Mouse (Mus musculus) embryonic facial prominence, embryonic 12.5 days (tissue): ENCODE data around the gene 1700028J19Rik. TPM values are rescaled to one million over a fixed set of nuclear protein-coding genes. Genes with fewer than 3 reads are reported as not detected.
A peak's percentile ranks its signal among the peaks of the same experiment; 100 is the strongest.
"Not testable (repeated sequence)": the region's sequence is repeated elsewhere in the genome, so short reads cannot be mapped to it uniquely, and the experiment has no call there.

ENCODE experiments used
- ATAC-seq: fragments of 200-750 bp; cut with Nextera tagmentation; 2 replicates; pipeline ENCODE4 v1.8.0; 2017; ENCODE audit not compliant: insufficient number of reproducible peaks, insufficient read depth, low FRiP score, low TSS enrichment
- H3K27ac ChIP-seq: fragments of 300-500 bp; sonication (generic); 2 replicates; pipeline ENCODE4 v1.5.1; 2016; ENCODE audit warnings: mild to moderate bottlenecking
- H3K27me3 ChIP-seq: fragments of 300-500 bp; sonication (generic); 2 replicates; pipeline ENCODE4 v1.6.1; 2016; ENCODE audit warnings: mild to moderate bottlenecking, moderate library complexity
- H3K36me3 ChIP-seq: fragments of 300-500 bp; sonication (generic); 2 replicates; pipeline ENCODE4 v1.6.1; 2016; ENCODE audit warnings: mild to moderate bottlenecking
- H3K4me1 ChIP-seq: fragments of 300-500 bp; sonication (generic); 2 replicates; pipeline ENCODE4 v1.6.1; 2016
- H3K4me2 ChIP-seq: fragments of 300-500 bp; sonication (generic); replicated peaks from 2 replicates; pipeline ENCODE4 v1.6.1; 2016; ENCODE audit warnings: mild to moderate bottlenecking, moderate library complexity
- H3K4me3 ChIP-seq: fragments of 300-500 bp; sonication (generic); 2 replicates; pipeline ENCODE4 v1.5.1; 2016; ENCODE audit warnings: mild to moderate bottlenecking
- H3K9ac ChIP-seq: fragments of 300-500 bp; sonication (generic); 2 replicates; pipeline ENCODE4 v1.6.1; 2016; ENCODE audit warnings: mild to moderate bottlenecking, moderate library complexity
- H3K9me3 ChIP-seq: fragments of 300-500 bp; sonication (generic); 2 replicates; pipeline ENCODE4 v1.6.1; 2016; ENCODE audit warnings: mild to moderate bottlenecking, moderate library complexity
- WGBS: fragments of 180-500 bp; shearing (Covaris S2); methylation state at CpG from one replicate; pipeline ENCODE4 v1.1.7; 2016; 5-methylcytosine and 5-hydroxymethylcytosine counted together
- polyA plus RNA-seq: library from polyadenylated mRNA; unstranded; fragments of >200 nt; fragmentation: Nextera tagmentation; extraction: Ambion mirVana; gene quantifications from 2 replicates; pipeline ENCODE4 v1.2.1, GENCODE M21; 2016

Gene 1700028J19Rik
- polyA plus RNA-seq, 1 experiment from 2014 or later, result 0.58 TPM

GRCm38 (mm10) chr7:44272546-44272945, 26.1 kb upstream of the 1700028J19Rik start:
- H3K36me3 ChIP-seq, result no peaks in the 10 kb centered on the region
- H3K9ac ChIP-seq, result no peak overlapping the region
- peaks cover 43% of the 10 kb centered on the region for H3K27me3 ChIP-seq
- H3K4me1 ChIP-seq, result no peaks in the 10 kb centered on the region
- H3K4me3 ChIP-seq, result no peak overlapping the region
- no peaks in the 10 kb centered on the region for H3K9me3 ChIP-seq
- no peak overlapping the region for H3K4me2 ChIP-seq
- WGBS, result 87% methylated on average over 7 of the region's 7 CpGs
- ATAC-seq, result no peak
- H3K27ac ChIP-seq, result no peak overlapping the region

GRCm38 (mm10) chr7:44271309-44271708, 24.8 kb upstream of the 1700028J19Rik start:
- Histone ChIP-seq H3K36me3 (no peaks in the 10 kb centered on the region), H3K4me2 (no peak overlapping the region)

GRCm38 (mm10) chr7:44269397-44269796, 22.9 kb upstream of the 1700028J19Rik start:
- peaks cover 39% of the 10 kb centered on the region for H3K27me3 ChIP-seq
- no peak for ATAC-seq
- WGBS, result 89% methylated on average over 2 of the region's 2 CpGs
- H3K27ac ChIP-seq, result no peak overlapping the region
- no peak overlapping the region for H3K9ac ChIP-seq
- H3K4me3 ChIP-seq, result no peak overlapping the region
- H3K4me2 ChIP-seq, result no peak overlapping the region
- H3K9me3 ChIP-seq, result no peaks in the 10 kb centered on the region
- no peaks in the 10 kb centered on the region for H3K4me1 ChIP-seq
- no peaks in the 10 kb centered on the region for H3K36me3 ChIP-seq

More at GRCm38 (mm10) chr7:44271309-44271708, 24.8 kb upstream of the 1700028J19Rik start:
- no peak for ATAC-seq
- no peaks in the 10 kb centered on the region for H3K4me1 ChIP-seq
- H3K9me3 ChIP-seq, result no peaks in the 10 kb centered on the region
- 81% methylated on average over 2 of the region's 2 CpGs for WGBS
- no peak overlapping the region for H3K27ac ChIP-seq
- no peak overlapping the region for H3K4me3 ChIP-seq
- H3K9ac ChIP-seq, result no peak overlapping the region
- H3K27me3 ChIP-seq, result peaks cover 43% of the 10 kb centered on the region

- WGBS, result 78% methylated on average over 11 of the region's 11 CpGs
- Histone ChIP-seq H3K36me3 (no peaks in the 10 kb centered on the region), H3K4me3 (no peak overlapping the region), H3K9me3 (no peaks in the 10 kb centered on the region), H3K9ac (no peak overlapping the region), H3K4me2 (no peak overlapping the region), H3K27ac (no peak overlapping the region), H3K4me1 (peaks cover 3% of the 10 kb centered on the region; the same call in 1 of the 2 replicates), H3K27me3 (peaks cover 34% of the 10 kb centered on the region)
- ATAC-seq, result no peak
These were observed 21.6 kb upstream of the 1700028J19Rik start for GRCm38 (mm10) chr7:44268117-44268516.

GRCm38 (mm10) chr7:44262791-44263643, 16.5 kb upstream of the 1700028J19Rik start:
- H3K4me3 ChIP-seq, result 0 out of 2 replicates have a peak overlapping the region, but pooled peaks have one; percentile 12
- no peaks in the 10 kb centered on the region for H3K36me3 ChIP-seq
- peaks cover 5% of the 10 kb centered on the region; the same call in 1 of the 2 replicates for H3K4me1 ChIP-seq
- H3K27ac ChIP-seq, result no peak overlapping the region
- no peaks in the 10 kb centered on the region for H3K9me3 ChIP-seq
- WGBS, result 3% methylated on average over 34 of the region's 34 CpGs
- no peak overlapping the region for H3K9ac ChIP-seq
- no peak for ATAC-seq
- H3K4me2 ChIP-seq, result peak overlapping the region; percentile 44
- peaks cover 26% of the 10 kb centered on the region for H3K27me3 ChIP-seq

GRCm38 (mm10) chr7:44261147-44261546, 14.7 kb upstream of the 1700028J19Rik start, which contains the start of gene Gm15517:
TSS of gene Gm15517 (plus strand) at chr7:44261447.
- no peak within 1 kb of the TSS for H3K9ac ChIP-seq
- no peak within 1 kb of the TSS for H3K4me2 ChIP-seq
- H3K36me3 ChIP-seq, result no peaks in the 10 kb centered on the region
- peaks cover 5% of the 10 kb centered on the region; the same call in 1 of the 2 replicates for H3K4me1 ChIP-seq
- no peak for ATAC-seq
- H3K9me3 ChIP-seq, result no peaks in the 10 kb centered on the region
- peaks cover 18% of the 10 kb centered on the region for H3K27me3 ChIP-seq
- WGBS, result 54% methylated on average over 5 of the region's 5 CpGs
- H3K27ac ChIP-seq, result no peak within 1 kb of the TSS
- no peak within 1 kb of the TSS for H3K4me3 ChIP-seq

- Histone ChIP-seq H3K4me1 (peaks cover 5% of the 10 kb centered on the region; the same call in 1 of the 2 replicates), H3K27me3 (peaks cover 18% of the 10 kb centered on the region), H3K4me3 (no peak overlapping the region), H3K36me3 (no peaks in the 10 kb centered on the region), H3K4me2 (no peak overlapping the region), H3K9me3 (no peaks in the 10 kb centered on the region), H3K9ac (no peak overlapping the region), H3K27ac (no peak overlapping the region)
- 73% methylated on average over 6 of the region's 6 CpGs for WGBS
- ATAC-seq, result no peak
These were observed 13.9 kb upstream of the 1700028J19Rik start for GRCm38 (mm10) chr7:44260410-44260809.

- 79% methylated on average over 4 of the region's 4 CpGs for WGBS
- Histone ChIP-seq H3K9ac (no peak within 1 kb of the TSS), H3K4me3 (no peak within 1 kb of the TSS), H3K9me3 (no peaks in the 10 kb centered on the region), H3K4me1 (no peaks in the 10 kb centered on the region), H3K36me3 (peaks cover 16% of the 10 kb centered on the region), H3K27me3 (peaks cover 6% of the 10 kb centered on the region; the same call in 1 of the 2 replicates), H3K27ac (no peak within 1 kb of the TSS), H3K4me2 (no peak within 1 kb of the TSS)
- no peak for ATAC-seq
These were observed 10.8 kb upstream of the 1700028J19Rik start, which contains the start of gene Acp4 for GRCm38 (mm10) chr7:44257278-44257677. TSS of gene Acp4 (minus strand) at chr7:44257378.

GRCm38 (mm10) chr7:44254930-44255329, 8.4 kb upstream of the 1700028J19Rik start:
- Histone ChIP-seq H3K4me3 (no peak overlapping the region), H3K9me3 (no peaks in the 10 kb centered on the region), H3K27me3 (no peaks in the 10 kb centered on the region), H3K4me2 (no peak overlapping the region), H3K9ac (no peak overlapping the region), H3K36me3 (peaks cover 36% of the 10 kb centered on the region), H3K4me1 (0 out of 2 replicates have a peak, but pooled peaks cover under 1% of the 10 kb centered on the region), H3K27ac (0 out of 2 replicates have a peak overlapping the region, but pooled peaks have one; percentile 50)
- 84% methylated on average over 6 of the region's 6 CpGs for WGBS
- ATAC-seq, result no peak

GRCm38 (mm10) chr7:44253023-44253616, 6.6 kb upstream of the 1700028J19Rik start:
- Histone ChIP-seq H3K4me3 (no peak overlapping the region), H3K9ac (no peak overlapping the region), H3K4me2 (no peak overlapping the region), H3K9me3 (no peaks in the 10 kb centered on the region), H3K27ac (no peak overlapping the region), H3K4me1 (peaks cover 11% of the 10 kb centered on the region), H3K27me3 (no peaks in the 10 kb centered on the region), H3K36me3 (peaks cover 51% of the 10 kb centered on the region)
- no peak for ATAC-seq
- WGBS, result 64% methylated on average over 15 of the region's 15 CpGs

GRCm38 (mm10) chr7:44250732-44251275, 4.3 kb upstream of the 1700028J19Rik start:
- H3K27ac ChIP-seq, H3K9ac ChIP-seq, H3K4me2 ChIP-seq, H3K27me3 ChIP-seq, ATAC-seq, H3K4me3 ChIP-seq, H3K9me3 ChIP-seq: not testable (repeated sequence)
- Histone ChIP-seq H3K36me3 (peaks cover 55% of the 10 kb centered on the region), H3K4me1 (peaks cover 16% of the 10 kb centered on the region)
- 90% methylated on average over 17 of the region's 17 CpGs for WGBS
